Mouse (Mus musculus) spleen, embryonic (tissue): ENCODE results near the gene BC107364.
"Not testable (repeated sequence)": the region's sequence is repeated elsewhere in the genome, so short reads cannot be mapped to it uniquely, and the experiment has no call there.

Experiments
- CTCF ChIA-PET: fragments of 350-600 bp; sonication (Branson Sonifier 250); formaldehyde crosslinking; loops from one replicate; lab custom pipeline; 2022; lab: Charles Lee

The BC107364 gene

DNA sequence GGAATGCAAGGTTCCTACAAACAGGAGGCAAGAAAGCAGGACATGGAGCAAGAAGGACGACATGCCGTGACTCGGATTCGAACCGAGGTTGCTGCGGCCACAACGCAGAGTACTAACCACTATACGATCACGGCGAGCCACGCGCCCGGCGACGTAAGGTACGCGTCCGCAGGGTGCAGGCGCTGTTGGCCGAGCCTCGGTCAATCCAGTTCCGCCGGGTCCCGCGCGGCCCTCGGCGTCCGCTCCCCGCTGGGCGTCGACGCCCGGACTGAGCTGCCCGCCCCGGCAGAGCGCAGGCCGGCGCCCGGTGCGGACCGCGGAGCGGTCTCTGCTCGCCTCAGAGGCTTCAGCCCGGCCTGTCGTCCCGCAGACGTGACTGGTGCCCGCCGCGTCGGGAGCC lies 5.9 kb upstream of the BC107364 start:
- CTCF ChIA-PET: not testable (repeated sequence)

DNA sequence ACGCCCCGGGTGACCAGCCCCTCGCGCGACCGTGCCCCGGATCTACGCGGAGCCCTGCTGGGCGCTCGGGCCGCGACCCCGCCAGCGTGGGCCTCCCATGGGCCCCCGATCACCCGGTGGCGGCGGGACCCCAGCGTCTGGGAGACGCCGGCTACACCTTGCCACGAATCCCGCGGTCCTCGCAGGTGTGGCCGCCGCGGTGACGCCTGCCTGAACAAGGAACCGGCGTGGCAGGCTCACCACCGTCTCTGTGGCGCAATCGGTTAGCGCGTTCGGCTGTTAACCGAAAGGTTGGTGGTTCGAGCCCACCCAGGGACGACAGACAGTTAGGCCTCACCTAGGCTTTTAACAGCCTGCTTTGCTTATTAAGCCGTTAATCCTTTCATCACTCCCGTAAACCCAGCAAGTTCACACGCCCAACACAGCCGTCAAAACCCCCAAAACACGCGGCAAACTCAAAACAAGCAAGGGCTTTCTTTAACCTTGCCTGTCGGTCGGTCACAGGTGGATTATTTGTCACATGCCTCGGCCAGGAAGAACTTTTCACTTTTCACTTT lies 847 bp downstream of the BC107364 start:
- CTCF ChIA-PET: not testable (repeated sequence)

DNA sequence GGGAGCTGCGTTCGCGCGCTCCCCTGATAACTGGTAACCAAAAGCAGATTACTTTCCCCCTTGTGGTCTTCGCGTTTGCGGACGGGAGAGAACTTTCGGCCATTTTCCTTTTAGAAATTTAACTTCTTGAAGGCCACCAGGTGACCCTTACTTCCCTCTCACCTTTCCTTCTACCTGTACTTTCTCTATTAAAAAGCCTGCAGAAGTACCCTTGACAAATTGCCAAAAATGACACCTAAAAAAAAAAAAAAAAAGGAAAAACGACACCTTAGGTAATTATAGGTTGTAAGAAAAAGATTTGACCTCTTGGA lies 1.6 kb downstream of the BC107364 start:
- CTCF ChIA-PET: not testable (repeated sequence)

DNA sequence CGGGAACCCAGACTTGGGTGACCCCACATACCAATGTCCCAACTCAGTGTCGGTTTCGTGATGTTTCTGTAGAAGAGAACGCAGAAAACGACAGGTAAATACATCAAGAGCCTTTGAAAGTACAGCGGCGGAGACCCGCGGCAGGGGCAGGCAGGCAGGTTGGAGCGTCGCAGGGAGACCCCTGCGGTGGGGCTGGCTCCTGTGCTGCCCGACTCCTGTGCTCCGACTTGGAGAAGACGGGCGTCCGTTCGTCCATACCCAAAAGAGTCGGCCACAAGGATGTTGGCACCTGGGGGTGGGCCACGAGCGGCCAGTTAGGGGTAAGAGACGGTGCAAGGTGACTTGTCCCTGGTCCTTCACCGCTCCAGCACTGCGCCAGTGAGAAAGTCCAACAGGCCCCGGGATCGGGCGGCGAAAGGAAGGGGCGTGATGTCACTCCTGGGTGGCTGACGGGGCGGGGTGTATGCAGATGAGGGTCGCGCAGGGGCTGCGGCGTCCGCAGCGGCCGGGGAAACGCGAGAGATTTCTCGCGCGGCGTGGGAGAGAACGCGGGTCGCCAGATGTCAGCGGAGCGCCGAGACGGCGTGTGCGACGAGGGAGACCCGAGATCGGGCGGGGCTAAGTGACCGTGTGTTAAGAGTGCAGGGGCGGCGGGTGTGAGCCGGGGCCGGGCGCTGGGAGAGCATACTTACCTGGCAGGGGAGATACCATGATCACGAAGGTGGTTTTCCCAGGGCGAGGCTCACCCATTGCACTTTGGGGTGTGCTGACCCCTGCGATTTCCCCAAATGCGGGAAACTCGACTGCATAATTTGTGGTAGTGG lies 2.1 kb downstream of the BC107364 start:
- CTCF ChIA-PET: not testable (repeated sequence)

DNA sequence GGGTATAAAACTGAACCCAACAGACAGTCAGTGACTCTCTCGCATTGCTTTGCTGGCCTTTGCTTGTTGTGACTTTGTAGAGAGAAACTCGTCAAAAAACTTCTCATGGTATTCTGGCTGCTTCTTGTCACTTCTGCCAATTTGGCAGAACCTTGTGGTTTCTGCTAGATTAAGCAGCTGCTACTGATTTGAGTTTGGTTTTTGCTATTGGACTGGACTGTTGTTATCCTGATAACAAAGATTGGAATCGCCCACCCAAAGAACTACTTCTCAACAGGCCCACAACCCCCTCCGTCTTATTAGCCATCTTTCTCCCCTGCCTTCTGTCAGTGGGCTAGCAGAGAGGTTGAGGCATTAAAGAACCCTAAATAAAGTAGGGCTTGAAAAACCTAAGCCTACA lies 6.7 kb downstream of the BC107364 start:
- CTCF ChIA-PET: no interaction called here

DNA sequence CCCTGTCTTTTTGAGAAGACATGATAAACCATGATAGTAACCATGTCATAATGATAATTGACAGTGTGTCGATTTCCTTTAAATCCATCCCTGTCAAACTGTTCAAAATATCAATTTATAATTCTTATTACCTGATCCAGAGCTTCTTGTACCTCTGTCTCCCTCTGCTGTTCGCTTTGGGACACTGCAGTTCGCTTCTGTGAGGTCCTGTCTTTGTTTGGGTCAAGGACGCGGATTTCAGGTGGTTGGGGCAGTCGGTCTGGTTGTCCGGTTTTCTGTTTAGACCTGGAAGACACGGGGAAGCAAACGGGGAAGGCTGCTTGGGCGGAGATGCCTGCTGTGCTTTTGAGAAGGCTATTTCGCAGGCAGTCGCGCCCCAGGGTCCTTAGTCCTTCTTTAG lies 11.5 kb downstream of the BC107364 start:
- CTCF ChIA-PET: interaction anchor here (0.6 to 1.6 kb wide), 3 partner anchors 12 to 890 kb away, joined by 4 to 16 read pairs (median 4); no protein-coding TSS in a partner anchor

DNA sequence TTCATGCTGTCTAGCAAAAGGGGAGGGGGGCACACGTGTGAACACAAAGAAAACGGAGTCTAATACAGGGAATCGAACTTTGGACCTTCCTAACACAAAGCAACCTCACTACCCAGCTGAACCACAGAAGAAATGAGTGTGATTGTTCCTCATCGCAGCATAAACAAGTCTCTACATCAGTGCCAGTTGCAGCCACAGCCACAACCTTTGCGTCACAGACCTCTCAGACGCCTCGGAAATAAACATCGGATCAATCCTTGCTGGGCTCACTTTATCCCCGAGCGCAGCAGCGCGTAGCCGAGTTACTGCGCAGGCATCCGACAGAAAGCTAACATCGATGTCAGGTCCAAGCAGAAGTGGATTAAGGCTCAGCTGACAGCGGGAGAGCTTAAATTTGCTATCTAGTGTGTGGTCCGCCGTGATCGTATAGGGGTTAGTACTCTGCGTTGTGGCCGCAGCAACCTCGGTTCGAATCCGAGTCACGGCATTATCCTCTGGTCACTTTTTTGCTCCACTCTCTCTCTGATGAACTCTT lies 16.5 kb downstream of the BC107364 start:
- CTCF ChIA-PET: no interaction called here

DNA sequence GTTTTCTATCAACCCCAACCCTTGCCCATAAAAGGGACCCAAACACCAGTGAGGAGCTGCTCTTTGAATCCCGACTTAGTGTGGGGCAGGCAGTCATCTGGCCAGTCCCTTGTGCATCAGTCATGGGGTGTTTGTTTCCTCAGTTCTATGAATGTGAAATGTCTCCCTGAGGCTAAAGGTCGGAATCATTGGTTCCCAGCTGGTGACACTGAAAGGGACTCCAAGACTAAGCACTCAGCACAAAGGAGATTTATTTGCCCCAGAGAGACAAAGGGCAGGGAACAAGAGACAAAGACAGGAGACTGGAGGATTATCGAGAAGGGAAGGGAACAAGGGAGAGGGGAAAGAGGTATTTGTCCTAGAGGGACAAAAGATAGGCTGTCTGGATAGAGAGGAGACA lies 19.9 kb downstream of the BC107364 start:
- CTCF ChIA-PET: no interaction called here

DNA sequence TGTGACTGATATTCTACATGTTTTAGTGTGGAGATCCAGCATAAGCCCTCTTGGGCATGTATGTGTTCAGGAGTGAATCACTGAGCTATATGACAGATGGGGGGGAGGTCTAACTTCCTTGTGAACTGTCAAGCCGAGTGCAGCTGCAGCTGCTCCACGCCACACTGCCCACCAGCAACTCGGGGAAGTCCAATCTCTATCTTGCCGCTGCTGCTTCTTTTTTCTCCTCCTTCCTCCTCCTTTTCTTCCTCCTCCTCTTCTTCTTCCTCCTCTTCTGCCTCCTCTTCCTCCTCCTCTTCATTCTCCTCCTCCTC lies 22.3 kb downstream of the BC107364 start:
- CTCF ChIA-PET: no interaction called here

DNA sequence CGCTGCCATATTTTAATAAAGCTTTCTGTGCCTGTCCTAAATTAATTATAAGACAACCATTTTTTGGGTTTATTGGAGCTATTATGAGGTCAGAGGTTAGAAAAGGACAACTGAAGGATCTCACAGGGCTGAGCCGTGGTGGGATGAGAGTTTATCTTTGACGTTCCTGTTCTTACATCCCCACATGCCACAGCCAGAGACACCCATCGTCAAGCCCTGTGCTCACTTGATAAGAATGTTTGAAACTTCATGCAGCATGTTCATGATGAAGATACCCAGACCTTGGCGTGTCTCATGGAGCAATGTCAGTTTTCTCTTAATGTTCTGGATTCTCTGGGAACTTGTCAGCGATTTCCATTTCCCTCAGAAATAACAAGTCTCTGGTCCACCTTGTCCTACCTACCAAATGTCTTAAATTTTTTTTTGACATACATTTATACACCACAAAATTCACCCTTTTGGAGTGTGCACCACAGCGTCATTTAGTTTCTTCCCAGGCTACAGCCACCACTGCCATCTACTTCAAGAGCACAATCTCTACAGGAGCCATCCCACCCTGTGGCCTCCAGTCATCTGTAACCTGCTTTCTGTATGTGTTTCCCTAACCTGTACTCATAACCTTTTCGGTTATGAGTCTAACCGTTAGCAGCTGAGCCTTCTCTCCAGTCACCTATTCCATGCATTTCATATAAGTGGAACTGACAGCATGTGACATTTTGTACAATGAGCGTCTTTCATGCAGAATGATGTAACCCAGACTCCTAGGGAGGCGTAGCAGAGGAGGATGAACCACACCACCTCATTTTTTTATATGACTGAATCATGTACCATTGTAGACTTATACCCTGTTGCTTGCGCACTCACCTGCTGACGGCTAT lies 22.9 kb downstream of the BC107364 start:
- CTCF ChIA-PET: interaction anchor here (1.3 kb wide), 1 partner anchor 11 kb away, joined by 4 read pairs; no protein-coding TSS in a partner anchor

DNA sequence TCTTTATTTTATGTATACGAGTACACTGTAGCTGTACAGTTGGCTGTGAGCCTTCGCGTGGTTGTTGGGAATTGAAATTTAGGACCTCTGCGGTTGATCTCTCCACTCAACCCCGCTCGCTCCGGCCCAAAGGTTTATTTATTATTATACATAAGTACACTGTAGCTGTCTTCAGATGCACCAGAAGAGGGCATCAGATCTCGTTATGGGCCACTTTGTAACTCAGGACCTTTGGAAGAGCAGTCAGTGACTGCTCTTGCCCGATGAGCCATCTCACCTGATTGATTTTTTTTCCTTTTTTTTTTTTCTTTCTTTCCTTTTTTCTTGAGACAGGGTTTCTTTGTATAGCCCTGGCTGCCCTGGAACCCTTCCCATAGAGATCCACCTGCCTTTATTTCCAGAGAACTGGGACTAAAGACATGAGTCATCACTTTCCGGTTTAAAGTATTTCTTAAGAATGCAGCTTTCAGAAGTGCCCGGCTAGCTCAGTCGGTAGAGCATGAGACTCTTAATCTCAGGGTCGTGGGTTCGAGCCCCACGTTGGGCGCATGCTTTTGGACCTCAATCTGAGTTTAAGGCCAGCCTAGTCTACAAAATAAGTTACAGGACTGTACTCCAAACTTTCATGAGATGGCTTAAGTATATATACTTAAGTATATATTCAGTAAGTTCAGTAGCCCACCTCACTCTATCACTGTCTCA lies 24.2 kb downstream of the BC107364 start:
- CTCF ChIA-PET: interaction anchor here (0.7 to 1.3 kb wide), 2 partner anchors 13 to 54 kb away, joined by 4 read pairs; no protein-coding TSS in a partner anchor

DNA sequence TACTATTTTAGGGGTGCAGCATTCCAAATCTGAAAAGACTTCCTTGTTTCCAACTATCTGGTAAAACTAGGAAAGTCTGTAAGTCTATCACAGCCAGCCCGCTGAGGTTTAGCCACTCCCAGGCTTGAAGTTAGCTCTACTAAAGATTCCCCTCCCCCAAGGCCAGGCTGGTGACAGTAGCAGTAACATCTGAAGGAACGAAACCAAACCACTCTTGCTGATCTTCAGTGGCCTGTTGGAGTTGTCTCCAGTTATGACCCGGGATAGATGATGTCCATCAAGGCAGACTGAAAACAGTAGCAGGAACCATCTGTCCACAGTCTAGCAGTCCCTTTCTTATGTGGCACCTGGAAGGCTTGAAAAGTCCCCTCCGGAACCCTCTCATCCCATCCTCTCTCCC lies 24.8 kb downstream of the BC107364 start:
- CTCF ChIA-PET: no interaction called here

DNA sequence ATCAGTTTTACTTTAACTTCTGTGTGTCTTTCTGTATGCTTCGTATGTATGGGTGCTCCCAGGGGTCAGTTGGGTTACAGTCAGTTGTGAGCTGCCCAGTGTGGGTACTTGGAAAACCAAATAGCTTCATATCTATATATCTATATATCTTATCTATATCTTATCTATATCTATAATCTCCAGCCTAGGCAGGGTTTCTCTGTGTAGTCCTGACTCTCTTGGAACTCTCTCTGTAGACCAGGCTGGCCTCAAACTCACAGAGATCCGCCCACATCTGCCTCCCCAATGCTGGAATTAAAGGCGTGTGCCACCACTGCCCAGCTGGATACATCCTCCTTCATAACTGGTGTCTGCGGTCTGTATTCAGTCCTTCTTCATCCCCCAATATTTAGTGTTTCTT lies 25.8 kb downstream of the BC107364 start:
- CTCF ChIA-PET: no interaction called here

DNA sequence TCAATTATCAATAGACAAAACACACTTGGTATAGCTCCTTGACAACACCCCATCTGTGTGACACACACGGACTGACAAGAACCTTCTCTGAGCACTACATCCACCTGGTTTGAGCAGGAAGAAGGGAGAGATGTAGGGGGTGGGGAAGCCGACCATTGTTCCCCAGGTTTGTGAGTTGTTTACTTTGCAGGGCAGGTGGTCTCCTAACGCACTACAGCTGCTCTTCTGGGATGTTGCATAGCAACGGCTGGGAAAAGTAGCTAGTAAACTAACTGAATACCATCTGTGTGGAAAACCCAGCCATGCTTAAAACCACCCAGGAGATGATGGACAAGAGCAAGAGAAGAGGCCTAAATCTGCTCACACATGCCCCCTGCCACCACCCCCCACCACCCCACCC lies 27.7 kb downstream of the BC107364 start:
- CTCF ChIA-PET: not testable (repeated sequence)

DNA sequence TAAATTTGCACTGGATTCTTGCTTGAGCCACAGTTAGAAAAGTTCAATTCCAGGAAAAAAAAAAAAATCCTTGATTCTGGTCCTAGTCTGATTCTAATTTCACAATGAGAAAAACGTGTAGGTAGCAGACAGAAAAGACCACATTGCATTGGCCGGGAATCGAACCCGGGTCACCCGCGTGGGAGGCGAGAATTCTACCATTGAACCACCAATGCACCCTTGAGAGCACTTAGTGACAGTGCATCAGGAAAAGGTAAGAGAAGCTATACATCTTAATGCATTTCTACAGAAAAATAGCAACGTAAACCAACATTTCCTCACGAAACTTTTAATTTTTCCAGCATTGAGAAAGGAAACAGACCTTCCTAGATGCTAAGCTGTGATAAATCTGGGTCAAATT lies 28.2 kb downstream of the BC107364 start:
- CTCF ChIA-PET: no interaction called here

DNA sequence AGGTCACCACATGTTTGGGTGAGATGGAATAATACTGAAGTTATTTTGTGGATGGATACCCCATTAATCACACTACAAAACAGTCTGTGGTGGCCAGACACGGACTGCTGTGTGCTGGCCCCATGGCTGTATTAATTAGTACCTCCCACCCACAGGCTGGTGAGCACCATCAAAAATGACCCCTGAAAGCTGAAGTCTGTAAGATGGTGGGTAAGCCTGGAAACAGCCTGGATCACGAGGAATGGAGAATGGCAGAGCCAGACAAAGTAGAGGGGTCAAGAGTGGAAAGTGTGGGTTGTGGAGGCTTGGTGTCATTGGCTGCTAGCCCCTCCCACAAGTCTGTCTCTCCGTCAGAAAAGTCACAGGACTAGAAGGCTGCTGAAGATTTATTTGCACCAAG lies 31.3 kb downstream of the BC107364 start:
- CTCF ChIA-PET: interaction anchor here (0.6 kb wide), 1 partner anchor 331 kb away, joined by 9 read pairs; no protein-coding TSS in a partner anchor

DNA sequence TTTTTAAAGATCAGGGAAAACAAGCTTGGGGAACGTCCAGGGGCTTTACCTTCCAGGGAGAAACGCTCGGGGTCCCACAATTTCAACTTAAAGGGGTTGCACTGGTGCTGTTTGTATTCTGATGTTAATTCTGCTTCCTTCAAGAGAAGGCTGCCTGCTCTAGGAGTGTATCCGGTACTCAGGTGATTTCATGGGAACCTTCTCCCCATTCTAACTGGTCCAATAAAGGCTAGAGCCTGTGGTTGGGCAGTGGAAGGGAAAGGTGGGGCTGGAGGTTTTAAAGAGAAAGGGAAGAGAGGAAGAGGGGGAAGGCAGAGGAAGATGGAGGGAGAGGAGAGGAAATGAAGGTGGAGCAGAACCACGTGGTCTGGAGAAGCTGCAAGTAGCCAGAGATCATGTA lies 33.2 kb downstream of the BC107364 start:
- CTCF ChIA-PET: not testable (repeated sequence)

DNA sequence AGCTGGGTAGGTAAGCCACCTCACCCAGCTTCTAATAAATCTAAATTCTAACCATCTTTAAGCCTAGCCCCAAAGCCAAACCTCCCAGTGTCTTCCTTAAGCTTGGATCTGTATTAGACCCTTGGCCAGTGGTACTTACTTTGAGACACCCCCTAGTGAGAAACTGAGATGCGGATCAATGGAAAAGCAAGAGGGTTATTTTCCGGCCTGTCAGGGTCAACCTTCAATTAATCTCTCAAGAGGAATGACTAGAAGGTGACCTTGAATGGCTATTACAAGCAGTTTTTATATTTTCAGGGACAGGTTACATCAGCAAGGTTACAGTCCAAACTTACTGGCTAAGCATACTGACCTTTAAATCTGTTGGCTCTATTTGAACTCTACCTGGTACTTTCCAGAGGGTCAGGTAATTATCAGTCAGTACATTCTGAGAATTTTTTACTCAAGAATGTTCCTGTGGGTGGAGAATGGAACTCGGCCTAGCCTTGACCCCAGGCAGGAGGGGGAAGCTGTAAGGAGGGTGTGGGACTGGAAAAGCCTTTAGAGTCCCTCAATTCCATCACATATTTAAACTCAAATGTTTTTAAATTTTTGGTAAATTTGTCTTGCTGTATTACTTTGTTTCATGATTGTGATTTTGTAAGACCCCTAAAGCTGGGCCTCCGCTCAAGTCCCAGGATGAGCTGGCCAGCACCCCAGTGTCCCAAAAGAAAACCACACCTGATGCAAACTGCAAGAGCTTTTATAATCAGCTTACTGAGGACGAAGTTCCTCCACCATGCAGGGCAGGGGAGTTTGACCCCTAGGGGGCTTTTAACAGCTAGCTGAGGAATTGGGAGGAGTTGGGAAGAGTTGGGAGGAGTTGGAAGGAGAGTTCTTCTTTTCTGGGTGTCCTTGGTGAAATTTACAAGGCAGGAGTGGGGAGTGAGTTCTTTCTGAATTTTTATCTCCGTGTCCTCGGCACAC lies 34.0 kb downstream of the BC107364 start:
- CTCF ChIA-PET: interaction anchor here (0.8 kb wide), 1 partner anchor 83 kb away, joined by 8 read pairs; no protein-coding TSS in a partner anchor

DNA sequence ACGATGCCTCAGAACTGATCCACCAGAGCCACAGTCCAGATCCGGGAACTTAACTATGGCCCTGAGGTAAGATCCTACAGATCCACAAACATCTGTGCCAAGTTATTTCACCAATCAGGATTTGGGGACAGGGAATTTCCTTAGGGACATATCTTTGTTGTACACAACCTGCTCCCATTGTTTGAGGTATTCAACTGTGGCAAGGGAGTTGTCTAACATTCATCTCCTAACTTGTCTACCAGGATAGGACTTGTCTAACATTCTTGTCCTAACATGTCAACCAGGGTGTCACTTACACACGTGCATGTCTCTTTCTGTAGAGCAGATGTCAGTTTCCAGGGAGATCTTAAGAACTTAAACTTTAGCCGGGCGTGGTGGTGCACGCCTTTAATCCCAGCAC lies 35.5 kb downstream of the BC107364 start:
- CTCF ChIA-PET: no interaction called here

DNA sequence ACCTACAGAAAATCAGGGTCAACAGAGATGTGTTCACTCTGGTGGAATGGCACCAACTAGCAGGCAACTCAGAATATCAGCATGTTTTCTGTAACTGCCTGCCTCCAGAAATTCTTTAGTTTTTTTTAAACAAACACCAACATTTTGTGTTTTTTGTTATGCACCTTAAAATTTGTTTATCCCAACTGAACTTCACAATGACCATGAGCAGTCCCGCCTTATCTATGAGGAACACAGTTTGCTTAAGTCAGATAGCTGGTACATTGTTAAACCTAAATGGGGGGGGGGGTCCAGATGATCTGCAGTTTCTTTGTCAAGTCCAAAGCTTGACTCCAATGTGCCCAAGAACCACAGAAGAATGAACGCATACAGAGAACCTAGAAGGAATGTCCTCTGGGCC lies 36.0 kb downstream of the BC107364 start:
- CTCF ChIA-PET: no interaction called here
